Mouse (Mus musculus) embryonic fibroblast, embryonic 13.5 days (primary cell): ENCODE measurements around the gene Sytl3. TPM values are rescaled to one million over a fixed set of nuclear protein-coding genes. Genes with fewer than 3 reads are reported as not detected.
"Not testable (repeated sequence)": the region's sequence is repeated elsewhere in the genome, so short reads cannot be mapped to it uniquely, and the experiment has no call there.

Source experiments
- H3K27ac ChIP-seq: 2 replicates; pipeline ENCODE4 v1.5.1; 2012; ENCODE audit warnings: low read length, control low read depth, inconsistent platforms; ENCODE audit not compliant: insufficient read depth
- H3K4me1 ChIP-seq: 2 replicates; pipeline ENCODE4 v1.6.1; 2011; ENCODE audit warnings: low read length; ENCODE audit not compliant: control insufficient read depth, insufficient read depth
- H3K4me3 ChIP-seq: 2 replicates; pipeline ENCODE4 v1.5.1; 2011; ENCODE audit warnings: mild to moderate bottlenecking, control low read depth, low read length; ENCODE audit not compliant: insufficient read depth
- polyA plus RNA-seq: library from polyadenylated mRNA; stranded (reverse); fragments of >200 nt; gene quantifications from 2 replicates; pipeline ENCODE4 v1.2.4, GENCODE M21; 2011; ENCODE audit warnings: low read depth; ENCODE audit not compliant: missing spikeins, insufficient read length

The Sytl3 gene
- polyA plus RNA-seq, 1 experiment = not detected

- not testable (repeated sequence) for H3K4me1 ChIP-seq, H3K27ac ChIP-seq, H3K4me3 ChIP-seq
Measured at GRCm38 (mm10) chr17:6691596-6691995, 32.7 kb downstream of the Sytl3 start.

DNA sequence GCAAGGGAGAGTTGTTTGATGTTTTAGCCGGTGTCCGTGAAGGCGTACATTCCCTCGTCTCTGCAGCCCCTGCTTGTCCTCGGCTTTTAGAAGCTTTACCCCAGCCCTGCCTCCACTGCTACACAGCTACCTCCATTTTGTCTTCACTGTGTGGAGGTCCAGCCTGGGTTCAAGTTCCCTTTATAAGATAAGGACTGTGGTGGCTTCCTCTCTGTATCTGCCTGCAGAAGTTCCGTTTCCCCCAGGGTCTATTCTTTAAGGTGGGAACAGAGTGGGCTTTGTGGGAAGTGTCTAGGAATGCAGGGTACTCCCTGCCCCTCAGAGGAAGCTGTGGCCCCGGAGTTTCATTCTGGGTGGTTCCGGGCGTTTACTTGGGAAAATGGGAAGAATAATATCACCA, 36.8 kb downstream of the Sytl3 start:
- H3K4me3 ChIP-seq, H3K4me1 ChIP-seq, H3K27ac ChIP-seq: not testable (repeated sequence)

DNA sequence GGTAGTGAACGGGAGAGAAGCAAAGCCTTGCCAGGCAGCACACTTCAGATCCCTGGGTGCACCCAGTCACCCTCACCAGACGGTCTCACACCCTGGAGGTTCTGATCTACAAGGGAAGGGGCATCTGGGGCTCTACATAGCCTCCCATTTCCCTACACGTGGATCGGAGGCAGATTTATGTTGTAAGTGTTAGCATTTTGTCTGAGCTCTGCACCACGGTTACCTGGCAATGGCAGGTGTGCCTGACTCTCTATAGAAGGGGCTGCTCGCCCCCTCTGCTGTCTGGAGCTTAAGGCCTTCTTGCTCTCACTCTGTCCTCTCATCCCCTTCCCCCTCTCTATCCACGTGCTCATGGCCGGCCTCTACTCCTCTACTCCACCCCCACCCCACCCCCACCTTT, 37.6 kb downstream of the Sytl3 start:
- not testable (repeated sequence) for H3K27ac ChIP-seq

GRCm38 (mm10) chr17:6697224-6697775, 38.4 kb downstream of the Sytl3 start:
- H3K4me3 ChIP-seq, H3K4me1 ChIP-seq: not testable (repeated sequence)

More for the DNA sequence above, 37.6 kb downstream of the Sytl3 start:
- H3K4me1 ChIP-seq, H3K4me3 ChIP-seq: not testable (repeated sequence)

DNA sequence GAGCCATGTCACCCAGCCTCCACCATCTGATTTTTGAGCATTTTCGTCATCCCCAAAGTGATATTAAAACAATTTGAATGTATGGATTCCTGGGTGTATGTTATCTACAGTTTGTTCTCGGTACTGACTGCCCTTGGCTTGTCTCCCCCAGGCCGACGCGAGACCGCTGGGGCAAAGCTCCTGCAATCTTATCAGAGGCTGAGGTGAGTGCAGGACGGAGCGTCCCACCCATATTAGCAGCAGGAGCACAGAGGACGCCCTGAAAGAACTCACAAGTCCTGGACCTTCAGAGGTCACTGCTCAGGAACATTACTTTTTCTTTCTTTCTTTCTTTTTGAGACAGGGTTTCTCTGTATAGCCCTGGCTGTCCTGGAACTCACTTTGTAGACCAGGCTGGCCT, 40.6 kb downstream of the Sytl3 start:
- H3K4me1 ChIP-seq, H3K4me3 ChIP-seq, H3K27ac ChIP-seq: not testable (repeated sequence)

More at GRCm38 (mm10) chr17:6697224-6697775, 38.4 kb downstream of the Sytl3 start:
- H3K27ac ChIP-seq = not testable (repeated sequence)

DNA sequence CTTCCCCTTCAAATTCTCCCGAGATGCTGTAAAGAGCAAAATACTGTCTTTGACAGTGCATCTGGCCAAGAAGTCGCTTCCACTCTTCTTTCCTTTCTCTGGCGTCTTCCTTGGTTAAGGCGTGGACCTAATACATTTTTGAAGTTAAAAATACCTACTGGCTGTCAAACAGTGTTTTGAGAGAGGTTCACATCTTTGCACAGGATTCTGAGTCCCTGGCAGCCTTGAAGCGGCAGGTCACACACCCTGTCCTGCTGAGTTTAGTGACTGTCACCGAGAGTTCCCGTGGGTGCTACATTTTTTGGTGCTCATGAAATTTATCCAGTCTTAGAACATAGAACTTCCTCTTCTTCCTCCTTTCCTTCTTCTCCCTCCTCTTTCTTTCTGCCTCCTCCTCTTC, 41.2 kb downstream of the Sytl3 start:
- H3K4me1 ChIP-seq, H3K27ac ChIP-seq, H3K4me3 ChIP-seq: not testable (repeated sequence)

GRCm38 (mm10) chr17:6702625-6703221, 43.8 kb downstream of the Sytl3 start:
- not testable (repeated sequence) for H3K4me1 ChIP-seq, H3K27ac ChIP-seq, H3K4me3 ChIP-seq

- not testable (repeated sequence) for H3K27ac ChIP-seq, H3K4me3 ChIP-seq, H3K4me1 ChIP-seq
Measured at GRCm38 (mm10) chr17:6703381-6704270, 44.7 kb downstream of the Sytl3 start.

DNA sequence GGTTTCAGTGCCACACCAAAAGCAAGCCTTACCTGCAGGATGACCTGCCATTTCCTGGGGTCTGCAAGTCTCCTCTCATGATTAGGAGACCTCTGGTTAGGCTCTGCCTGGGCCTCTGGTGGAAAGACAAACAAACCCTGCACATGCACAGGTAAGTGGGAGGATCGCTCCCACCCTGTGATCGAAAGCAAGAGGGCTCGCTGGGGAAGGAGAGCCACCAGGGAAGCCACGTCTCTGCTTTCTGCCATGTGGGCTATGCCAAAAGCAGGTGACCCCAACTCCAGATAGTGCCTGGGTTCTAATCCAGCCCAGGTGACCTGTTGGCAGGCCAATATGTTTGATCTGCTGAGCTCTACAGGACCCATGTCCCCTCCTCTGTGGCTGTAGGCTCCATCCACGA, 47.6 kb downstream of the Sytl3 start:
- not testable (repeated sequence) for H3K4me3 ChIP-seq, H3K27ac ChIP-seq, H3K4me1 ChIP-seq

DNA sequence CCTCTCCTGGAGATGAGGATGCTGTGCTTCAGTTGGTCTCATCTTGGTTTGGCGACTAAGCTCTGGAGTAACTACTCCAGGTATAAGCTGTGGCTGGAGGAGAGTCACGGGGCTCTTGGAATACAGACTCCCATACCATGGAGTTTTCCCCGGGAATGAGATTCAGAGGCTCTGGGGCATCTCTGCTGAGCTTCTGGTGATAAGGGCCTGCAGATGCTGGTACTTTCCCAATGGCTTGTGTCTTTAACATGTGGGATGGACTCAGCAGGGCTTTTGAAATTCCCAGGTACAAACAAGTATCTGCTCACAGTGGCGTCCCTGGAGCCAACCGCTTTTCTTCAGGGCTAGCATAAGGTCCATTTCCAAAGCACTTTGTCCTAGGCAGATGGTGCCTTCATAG, 48.5 kb downstream of the Sytl3 start:
- H3K27ac ChIP-seq, H3K4me1 ChIP-seq, H3K4me3 ChIP-seq: not testable (repeated sequence)

- not testable (repeated sequence) for H3K4me1 ChIP-seq, H3K27ac ChIP-seq, H3K4me3 ChIP-seq
Measured at GRCm38 (mm10) chr17:6708194-6708593, 49.3 kb downstream of the Sytl3 start.

- H3K27ac ChIP-seq, H3K4me3 ChIP-seq, H3K4me1 ChIP-seq: not testable (repeated sequence)
Measured at GRCm38 (mm10) chr17:6713483-6713882, 54.6 kb downstream of the Sytl3 start.

DNA sequence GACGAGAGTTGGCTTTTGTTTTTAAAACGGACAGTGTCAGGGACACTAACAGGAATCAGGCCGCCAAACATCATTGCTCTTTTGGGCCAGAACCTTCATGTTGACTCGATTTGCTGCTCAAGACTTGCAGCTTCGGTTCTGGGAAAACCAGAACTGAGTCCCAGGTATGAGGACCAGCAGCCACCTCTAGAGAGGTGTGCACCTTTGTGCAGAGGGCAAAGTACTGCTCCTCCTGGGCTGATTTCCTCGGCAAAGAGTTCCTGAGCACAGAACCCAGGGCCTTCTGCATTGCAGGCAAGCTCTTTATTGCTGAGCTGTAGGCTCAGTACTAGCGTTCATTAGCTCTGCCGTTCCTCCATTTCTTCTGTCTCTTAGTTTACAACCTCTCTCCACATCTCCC, 55.1 kb downstream of the Sytl3 start:
- not testable (repeated sequence) for H3K4me3 ChIP-seq, H3K4me1 ChIP-seq, H3K27ac ChIP-seq
